Mouse (Mus musculus): ENCODE measurements around the gene Tom1l2. TPM values are rescaled to one million over a fixed set of nuclear protein-coding genes. Genes with fewer than 3 reads are reported as not detected.
A peak's percentile ranks its signal among the peaks of the same experiment; 100 is the strongest.

The Tom1l2 gene
- polyA plus RNA-seq, 1 experiment from 2014 or later, result 18.9 TPM

GRCm38 (mm10) chr11:60335771-60336170 lies 16.9 kb downstream of the Tom1l2 start:
- Histone ChIP-seq H3K36me3 (no peaks in the 10 kb centered on the region), H3K9me3 (replicated peaks) (no peaks in the 10 kb centered on the region), H3K27me3 (ENCODE audit: low read depth, poor library complexity, severe bottlenecking) (no peaks in the 10 kb centered on the region), H3K4me1 (no peaks in the 10 kb centered on the region), H3K27ac (no peak overlapping the region), H3K4me3 (no peak overlapping the region)
- 95% methylated on average over 2 of the region's 2 CpGs for WGBS
- DNase-seq (ENCODE audit: low spot score), result no peak

- WGBS, result 82% methylated on average over 3 of the region's 3 CpGs
- Histone ChIP-seq H3K27ac (no peak overlapping the region), H3K27me3 (ENCODE audit: low read depth, poor library complexity, severe bottlenecking) (no peaks in the 10 kb centered on the region), H3K9me3 (replicated peaks) (no peaks in the 10 kb centered on the region), H3K36me3 (no peaks in the 10 kb centered on the region), H3K4me1 (no peaks in the 10 kb centered on the region), H3K4me3 (no peak overlapping the region)
- DNase-seq (ENCODE audit: low spot score), result no peak
Measured at GRCm38 (mm10) chr11:60334124-60334523, 18.6 kb downstream of the Tom1l2 start.

GRCm38 (mm10) chr11:60333461-60333860 lies 19.2 kb downstream of the Tom1l2 start:
- H3K27me3 ChIP-seq (ENCODE audit: low read depth, poor library complexity, severe bottlenecking), result no peaks in the 10 kb centered on the region
- WGBS, result 87% methylated on average over 5 of the region's 5 CpGs
- H3K4me3 ChIP-seq, result no peak overlapping the region
- no peaks in the 10 kb centered on the region for H3K9me3 ChIP-seq (replicated peaks)
- no peaks in the 10 kb centered on the region for H3K36me3 ChIP-seq
- H3K27ac ChIP-seq, result no peak overlapping the region
- DNase-seq (ENCODE audit: low spot score), result no peak
- H3K4me1 ChIP-seq, result no peaks in the 10 kb centered on the region

GRCm38 (mm10) chr11:60330551-60330950 lies 22.2 kb downstream of the Tom1l2 start:
- WGBS, result 87% methylated on average over 4 of the region's 4 CpGs

GRCm38 (mm10) chr11:60323731-60324130 lies 29.0 kb downstream of the Tom1l2 start:
- DNase-seq (ENCODE audit: low spot score), result no peak
- peaks cover under 1% of the 10 kb centered on the region; the same call in 1 of the 2 replicates for H3K4me1 ChIP-seq
- no peaks in the 10 kb centered on the region for H3K36me3 ChIP-seq
- H3K9me3 ChIP-seq (replicated peaks), result no peaks in the 10 kb centered on the region
- H3K4me3 ChIP-seq, result no peak overlapping the region
- no peak overlapping the region for H3K27ac ChIP-seq
- no peaks in the 10 kb centered on the region for H3K27me3 ChIP-seq (ENCODE audit: low read depth, poor library complexity, severe bottlenecking)

More at GRCm38 (mm10) chr11:60330551-60330950, 22.2 kb downstream of the Tom1l2 start:
- H3K27ac ChIP-seq, result no peak overlapping the region
- no peaks in the 10 kb centered on the region for H3K27me3 ChIP-seq (ENCODE audit: low read depth, poor library complexity, severe bottlenecking)
- no peak for DNase-seq (ENCODE audit: low spot score)
- H3K4me3 ChIP-seq, result no peak overlapping the region
- H3K4me1 ChIP-seq, result no peaks in the 10 kb centered on the region
- H3K36me3 ChIP-seq, result no peaks in the 10 kb centered on the region
- H3K9me3 ChIP-seq (replicated peaks), result no peaks in the 10 kb centered on the region

GRCm38 (mm10) chr11:60321438-60321837 lies 31.3 kb downstream of the Tom1l2 start:
- Histone ChIP-seq H3K36me3 (no peaks in the 10 kb centered on the region), H3K4me1 (peaks cover 17% of the 10 kb centered on the region), H3K27ac (no peak overlapping the region), H3K9me3 (replicated peaks) (no peaks in the 10 kb centered on the region), H3K4me3 (no peak overlapping the region), H3K27me3 (ENCODE audit: low read depth, poor library complexity, severe bottlenecking) (no peaks in the 10 kb centered on the region)
- DNase-seq (ENCODE audit: low spot score), result no peak
- WGBS, result 92% methylated on average over 2 of the region's 2 CpGs

- no peak for DNase-seq (ENCODE audit: low spot score)
- Histone ChIP-seq H3K36me3 (no peaks in the 10 kb centered on the region), H3K27ac (no peak overlapping the region), H3K4me3 (no peak overlapping the region), H3K27me3 (ENCODE audit: low read depth, poor library complexity, severe bottlenecking) (no peaks in the 10 kb centered on the region), H3K9me3 (replicated peaks) (no peaks in the 10 kb centered on the region), H3K4me1 (peaks cover 17% of the 10 kb centered on the region)
- 77% methylated on average over 8 of the region's 8 CpGs for WGBS
Measured at GRCm38 (mm10) chr11:60320426-60321037, 32.2 kb downstream of the Tom1l2 start.

- 80% methylated on average over 10 of the region's 10 CpGs for WGBS
Measured at GRCm38 (mm10) chr11:60319257-60320066, 33.2 kb downstream of the Tom1l2 start.

GRCm38 (mm10) chr11:60318716-60319115 lies 34.0 kb downstream of the Tom1l2 start:
- Histone ChIP-seq H3K27ac (0 out of 2 replicates have a peak overlapping the region, but pooled peaks have one; percentile 28), H3K4me3 (no peak overlapping the region), H3K36me3 (no peaks in the 10 kb centered on the region), H3K27me3 (ENCODE audit: low read depth, poor library complexity, severe bottlenecking) (no peaks in the 10 kb centered on the region), H3K4me1 (peaks cover 17% of the 10 kb centered on the region), H3K9me3 (replicated peaks) (no peaks in the 10 kb centered on the region)
- no peak for DNase-seq (ENCODE audit: low spot score)
- 63% methylated on average over 5 of the region's 5 CpGs for WGBS

More at GRCm38 (mm10) chr11:60319257-60320066, 33.2 kb downstream of the Tom1l2 start:
- no peaks in the 10 kb centered on the region for H3K9me3 ChIP-seq (replicated peaks)
- H3K36me3 ChIP-seq, result no peaks in the 10 kb centered on the region
- no peaks in the 10 kb centered on the region for H3K27me3 ChIP-seq (ENCODE audit: low read depth, poor library complexity, severe bottlenecking)
- H3K4me3 ChIP-seq, result no peak overlapping the region
- DNase-seq (ENCODE audit: low spot score), result no peak
- no peak overlapping the region for H3K27ac ChIP-seq
- peaks cover 17% of the 10 kb centered on the region for H3K4me1 ChIP-seq

DNA sequence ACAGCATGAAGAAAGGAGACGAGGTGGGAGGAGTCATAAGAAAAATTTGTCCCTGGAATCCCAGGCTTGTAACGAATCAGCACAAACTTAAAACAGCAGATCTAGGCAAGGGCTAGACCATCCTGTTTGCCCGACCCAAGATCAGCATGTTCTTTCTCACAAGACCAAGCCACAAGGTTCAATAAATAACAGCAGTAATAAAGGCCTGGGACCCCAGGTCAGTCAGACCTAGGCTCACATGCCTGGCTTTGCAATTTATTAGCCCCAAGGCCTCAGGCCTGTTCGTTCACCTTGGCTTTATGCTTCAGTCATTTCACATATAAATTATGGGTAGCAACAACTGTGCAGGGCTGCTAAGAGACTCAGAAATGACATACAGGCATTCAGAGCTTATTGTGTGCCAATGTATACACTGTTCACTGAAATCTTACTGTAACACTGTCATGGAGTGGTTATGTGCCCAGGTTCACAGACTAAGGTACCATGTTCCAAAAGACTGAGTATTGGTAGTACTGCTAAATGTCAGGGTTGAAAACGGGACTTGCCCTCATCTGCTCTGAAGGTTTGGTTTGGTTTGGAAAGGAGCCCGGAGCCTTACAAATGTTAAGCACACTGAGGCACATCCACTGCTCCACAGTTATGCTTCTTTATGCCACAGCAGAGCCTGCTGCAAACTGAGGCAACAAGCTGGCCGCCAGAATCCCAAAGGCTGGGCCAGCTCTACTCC lies 35.2 kb downstream of the Tom1l2 start:
- DNase-seq (ENCODE audit: low spot score), result no peak
- no peak overlapping the region for H3K4me3 ChIP-seq
- H3K4me1 ChIP-seq, result peaks cover 17% of the 10 kb centered on the region
- no peaks in the 10 kb centered on the region for H3K27me3 ChIP-seq (ENCODE audit: low read depth, poor library complexity, severe bottlenecking)
- no peak overlapping the region for H3K27ac ChIP-seq
- WGBS, result 74% methylated on average over 7 of the region's 7 CpGs
- no peaks in the 10 kb centered on the region for H3K36me3 ChIP-seq
- no peaks in the 10 kb centered on the region for H3K9me3 ChIP-seq (replicated peaks)

DNA sequence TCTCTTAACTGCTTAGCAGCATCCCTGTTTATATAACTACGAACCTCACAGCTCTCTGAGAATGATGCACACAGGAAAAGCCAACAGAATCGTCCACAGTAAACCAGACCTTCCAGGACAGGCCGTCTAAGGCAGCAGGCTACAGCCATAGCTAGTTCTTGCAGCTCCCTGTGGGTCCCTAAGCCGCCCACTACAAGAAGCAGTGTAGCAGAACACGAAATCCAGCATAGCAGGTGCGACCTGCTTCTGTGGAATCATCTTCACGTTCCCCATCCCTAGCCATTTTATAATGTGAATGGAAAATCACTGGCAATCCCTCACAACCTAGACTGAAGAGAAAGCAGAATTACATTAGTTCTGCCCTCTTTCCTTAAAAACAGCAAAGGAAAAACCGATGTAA lies 35.8 kb downstream of the Tom1l2 start:
- H3K4me1 ChIP-seq, result peaks cover 17% of the 10 kb centered on the region
- 84% methylated on average over 8 of the region's 8 CpGs for WGBS
- DNase-seq (ENCODE audit: low spot score), result no peak
- no peaks in the 10 kb centered on the region for H3K9me3 ChIP-seq (replicated peaks)
- no peak overlapping the region for H3K4me3 ChIP-seq
- H3K27ac ChIP-seq, result no peak overlapping the region
- no peaks in the 10 kb centered on the region for H3K27me3 ChIP-seq (ENCODE audit: low read depth, poor library complexity, severe bottlenecking)
- no peaks in the 10 kb centered on the region for H3K36me3 ChIP-seq

DNA sequence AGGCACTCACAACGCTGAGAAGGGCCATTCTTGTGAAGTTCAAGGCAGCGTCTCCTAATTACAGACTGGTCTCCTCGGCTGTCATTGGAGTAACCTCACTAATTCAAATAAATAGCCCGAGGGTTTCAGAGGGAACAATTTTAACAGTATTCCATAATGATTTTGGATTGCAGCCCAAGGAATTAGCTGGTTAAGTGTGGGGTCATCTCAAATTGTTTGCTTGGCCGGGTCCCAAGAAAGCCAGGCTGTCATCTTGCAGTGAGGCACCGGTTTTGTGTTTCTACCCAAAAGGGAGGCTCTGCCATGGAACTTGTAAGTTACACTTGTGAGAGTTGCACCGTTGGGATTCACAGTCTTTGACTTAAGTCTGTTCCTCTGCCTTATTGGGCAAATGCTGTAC lies 36.5 kb downstream of the Tom1l2 start:
- H3K27me3 ChIP-seq (ENCODE audit: low read depth, poor library complexity, severe bottlenecking), result no peaks in the 10 kb centered on the region
- no peaks in the 10 kb centered on the region for H3K9me3 ChIP-seq (replicated peaks)
- DNase-seq (ENCODE audit: low spot score), result no peak
- no peak overlapping the region for H3K4me3 ChIP-seq
- H3K36me3 ChIP-seq, result no peaks in the 10 kb centered on the region
- peaks cover 22% of the 10 kb centered on the region for H3K4me1 ChIP-seq
- no peak overlapping the region for H3K27ac ChIP-seq
- WGBS, result 77% methylated on average over 7 of the region's 7 CpGs

All from limb, embryonic 10.5 days (tissue).